Mouse (Mus musculus) stomach, postnatal 0 days (tissue): Measurements from ENCODE around the gene Ide.

Source experiments
- CTCF ChIP-seq: IDR thresholded peaks from 2 replicates; pipeline ENCODE4 v1.5.1; 2016; ENCODE audit warnings: antibody characterized with exemption, low read depth, mild to moderate bottlenecking, moderate library complexity
- EP300 ChIP-seq: optimal IDR thresholded peaks from 2 replicates; pipeline ENCODE3; 2016; ENCODE audit warnings: antibody characterized with exemption

DNA sequence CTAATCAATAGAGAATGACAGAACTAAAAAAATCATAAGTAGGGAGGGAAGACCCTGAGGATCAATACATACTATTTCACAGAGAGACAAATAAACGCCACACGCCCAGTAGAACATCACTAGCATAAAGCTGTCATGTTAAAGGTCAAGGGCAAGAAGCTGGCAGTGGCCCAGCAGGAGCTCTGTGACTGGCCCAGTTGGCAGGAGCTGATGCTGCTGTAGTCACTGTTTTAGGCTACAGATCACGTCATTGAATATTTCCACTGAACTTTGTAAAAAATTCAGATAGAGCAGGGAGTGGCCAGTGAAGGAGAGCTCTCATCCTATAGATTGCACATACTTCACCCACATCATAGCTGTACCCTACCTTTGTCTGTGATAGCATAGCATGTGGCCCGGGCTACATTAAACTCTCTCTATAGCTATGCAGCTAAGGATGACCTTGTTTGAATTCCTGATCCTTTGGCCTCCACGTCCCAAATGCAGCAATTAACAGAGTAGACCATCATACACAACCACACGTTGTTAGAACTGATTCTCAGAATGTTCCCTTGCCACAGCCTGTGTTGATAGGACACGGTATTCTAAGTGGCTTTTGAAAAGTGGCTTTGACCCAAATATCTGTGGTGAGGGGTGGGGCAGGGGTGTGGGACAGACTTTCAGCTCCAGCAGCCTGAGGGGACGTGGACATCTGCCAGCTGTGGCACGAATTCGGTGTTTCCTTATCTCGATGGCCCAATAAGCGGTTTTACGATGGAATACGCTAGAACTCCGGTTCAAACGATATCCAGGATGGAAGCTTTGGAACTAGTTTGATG lies 16.6 kb downstream of the Ide start:
- TF ChIP-seq CTCF (no peak), EP300 (no peak)
